Mouse (Mus musculus) right cerebral cortex, adult 2 months (tissue): ENCODE measurements at regions not wholly inside any gene's neighbourhood (a gene's known extent, or its start where the extent isn't known, plus 50 kb on each side); places are given as distances from the start of the nearest gene placed in this dataset.

ENCODE experiments used
- DNase-seq, 2 experiments: peaks; one replicate each; pipeline ENCODE4 v3.0.0; 2021 to 2022; ENCODE audit warnings: low spot score in 2 of 2

- no peak for DNase-seq
Observed at GRCm38 (mm10) chrX:109686502-109687130, 490.1 kb downstream of the Gm6377 start.

- peak in 1 of 2 experiments; percentile 42 for DNase-seq
Observed at GRCm38 (mm10) chrX:109734961-109735537, 538.5 kb downstream of the Gm6377 start.

GRCm38 (mm10) chrX:109735967-109736366 lies 539.4 kb downstream of the Gm6377 start:
- no peak for DNase-seq
